Mouse (Mus musculus) forebrain, embryonic 15.5 days (tissue): ENCODE measurements at regions not wholly inside any gene's neighbourhood (a gene's known extent, or its start where the extent isn't known, plus 50 kb on each side); places are given as distances from the start of the nearest gene placed in this dataset.

ENCODE experiments used
- ATAC-seq: fragments of 200-750 bp; cut with Nextera tagmentation; replicated peaks from 2 replicates; pipeline ENCODE4 v1.8.0; 2017; ENCODE audit warnings: mild to moderate bottlenecking, moderate TSS enrichment, moderate library complexity
- H3K27ac ChIP-seq: fragments of 300-500 bp; sonication (generic); replicated peaks from 2 replicates; pipeline ENCODE4 v1.5.1; 2015; ENCODE audit warnings: mild to moderate bottlenecking, inconsistent platforms
- H3K27me3 ChIP-seq: fragments of 300-500 bp; sonication (generic); 2 replicates; pipeline ENCODE4 v1.6.1; 2015; ENCODE audit warnings: inconsistent platforms
- H3K36me3 ChIP-seq: fragments of 300-500 bp; sonication (generic); 2 replicates; pipeline ENCODE4 v1.6.1; 2015; ENCODE audit warnings: mild to moderate bottlenecking, inconsistent platforms
- H3K4me1 ChIP-seq: fragments of 300-500 bp; sonication (generic); 2 replicates; pipeline ENCODE4 v1.6.1; 2015; ENCODE audit warnings: inconsistent platforms
- H3K4me2 ChIP-seq: fragments of 300-500 bp; sonication (generic); replicated peaks from 2 replicates; pipeline ENCODE4 v1.6.1; 2015; ENCODE audit warnings: mild to moderate bottlenecking, inconsistent platforms
- H3K4me3 ChIP-seq: fragments of 300-500 bp; sonication (generic); 2 replicates; pipeline ENCODE4 v1.5.1; 2015; ENCODE audit warnings: mild to moderate bottlenecking, inconsistent platforms
- H3K9ac ChIP-seq: fragments of 300-500 bp; sonication (generic); replicated peaks from 2 replicates; pipeline ENCODE4 v1.6.1; 2015; ENCODE audit warnings: mild to moderate bottlenecking, inconsistent platforms
- H3K9me3 ChIP-seq: fragments of 300-500 bp; sonication (generic); 2 replicates; pipeline ENCODE4 v1.6.1; 2016; ENCODE audit warnings: inconsistent platforms
- WGBS: fragments of 180-500 bp; shearing (Covaris S2); methylation state at CpG from one replicate; pipeline ENCODE4 v1.1.7; 2015; ENCODE audit warnings: mixed read lengths; 5-methylcytosine and 5-hydroxymethylcytosine counted together

DNA sequence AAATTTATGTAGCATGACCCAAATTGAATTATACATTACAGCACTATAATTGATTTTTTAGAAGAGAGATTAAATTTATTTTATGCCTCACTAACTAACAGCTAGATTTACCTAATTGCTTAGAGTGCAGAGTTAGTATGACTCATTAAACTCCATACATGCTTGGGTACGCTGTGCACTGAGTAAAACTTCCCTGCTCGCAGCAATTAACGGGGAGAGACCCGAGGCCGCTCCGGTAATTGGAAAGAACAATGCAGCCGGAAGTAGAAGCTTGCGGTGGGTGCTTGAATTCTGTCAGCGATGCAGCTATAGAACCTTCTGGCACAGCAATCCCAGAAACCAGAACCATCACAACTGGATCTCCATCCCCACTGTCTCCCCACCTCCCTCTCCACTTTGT, 261.8 kb downstream of the Tle3 start:
- Histone ChIP-seq H3K4me1 (peaks cover 8% of the 10 kb centered on the region), H3K4me3 (no peak overlapping the region), H3K9me3 (no peaks in the 10 kb centered on the region), H3K36me3 (no peaks in the 10 kb centered on the region), H3K27ac (no peak overlapping the region), H3K27me3 (no peaks in the 10 kb centered on the region), H3K4me2 (no peak overlapping the region), H3K9ac (no peak overlapping the region)
- ATAC-seq, result no peak
- 14% methylated on average over 9 of the region's 9 CpGs for WGBS

- H3K9me3 ChIP-seq, result no peaks in the 10 kb centered on the region
- no peaks in the 10 kb centered on the region for H3K36me3 ChIP-seq
- H3K4me1 ChIP-seq, result peaks cover 8% of the 10 kb centered on the region
- no peak overlapping the region for H3K4me3 ChIP-seq
- no peak for ATAC-seq
- H3K27me3 ChIP-seq, result no peaks in the 10 kb centered on the region
- H3K27ac ChIP-seq, result no peak overlapping the region
- 90% methylated on average over 3 of the region's 3 CpGs for WGBS
- H3K4me2 ChIP-seq, result no peak overlapping the region
- no peak overlapping the region for H3K9ac ChIP-seq
Measured at GRCm38 (mm10) chr9:61632602-61633001, 260.4 kb downstream of the Tle3 start.

DNA sequence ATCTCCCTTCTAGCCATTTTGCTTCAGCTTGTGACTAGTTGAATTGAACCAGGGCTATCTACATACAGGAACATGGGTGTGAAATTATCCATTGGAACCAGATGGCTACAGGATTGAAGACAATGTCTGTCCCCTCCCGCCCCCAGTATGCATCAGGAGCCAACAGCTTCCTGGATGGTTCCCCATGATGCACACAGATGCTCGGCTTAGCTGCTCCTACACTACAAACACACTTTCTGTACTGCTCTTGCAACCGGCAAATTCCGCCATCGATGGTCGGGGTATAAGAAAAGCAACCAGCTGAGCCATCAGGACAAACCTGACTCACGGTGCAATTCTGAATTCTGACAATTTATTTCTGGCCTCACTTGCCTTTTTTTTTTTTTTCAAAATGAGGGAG, 258.9 kb downstream of the Tle3 start:
- ATAC-seq, result no peak
- H3K4me3 ChIP-seq, result no peak overlapping the region
- 75% methylated on average over 7 of the region's 7 CpGs for WGBS
- H3K27ac ChIP-seq, result no peak overlapping the region
- no peaks in the 10 kb centered on the region for H3K36me3 ChIP-seq
- no peak overlapping the region for H3K4me2 ChIP-seq
- no peaks in the 10 kb centered on the region for H3K9me3 ChIP-seq
- H3K9ac ChIP-seq, result no peak overlapping the region
- peaks cover 9% of the 10 kb centered on the region for H3K4me1 ChIP-seq
- H3K27me3 ChIP-seq, result no peaks in the 10 kb centered on the region

GRCm38 (mm10) chr9:61627801-61628574, 255.8 kb downstream of the Tle3 start:
- peaks cover 19% of the 10 kb centered on the region for H3K4me1 ChIP-seq
- H3K27ac ChIP-seq, result no peak overlapping the region
- H3K4me2 ChIP-seq, result no peak overlapping the region
- no peaks in the 10 kb centered on the region for H3K36me3 ChIP-seq
- H3K4me3 ChIP-seq, result no peak overlapping the region
- no peak for ATAC-seq
- H3K9ac ChIP-seq, result no peak overlapping the region
- H3K9me3 ChIP-seq, result no peaks in the 10 kb centered on the region
- 86% methylated on average over 6 of the region's 6 CpGs for WGBS
- no peaks in the 10 kb centered on the region for H3K27me3 ChIP-seq

DNA sequence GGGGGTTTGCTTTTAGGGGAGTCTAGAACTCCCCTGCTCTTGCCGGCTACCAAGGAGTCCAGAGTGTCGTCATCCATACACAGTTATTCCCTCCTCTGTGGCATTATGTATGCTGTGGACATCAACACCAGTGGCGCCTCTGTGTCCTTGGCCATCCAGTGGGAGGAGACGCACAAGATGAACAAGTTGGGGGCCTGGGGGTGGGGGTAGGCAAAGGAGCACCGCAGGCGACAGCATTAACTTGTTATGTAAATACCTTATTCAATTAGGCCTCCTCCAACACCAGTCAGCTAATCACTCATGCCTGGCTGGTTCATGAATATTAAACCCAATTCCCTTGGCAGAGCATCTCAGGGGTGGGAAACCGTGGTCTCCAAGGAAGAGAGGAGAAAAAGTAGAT, 250.8 kb downstream of the Tle3 start:
- ATAC-seq, result peak; percentile 80
- WGBS, result 8% methylated on average over 7 of the region's 7 CpGs
- H3K4me3 ChIP-seq, result no peak overlapping the region
- peaks cover 62% of the 10 kb centered on the region for H3K4me1 ChIP-seq
- no peaks in the 10 kb centered on the region for H3K9me3 ChIP-seq
- no peak overlapping the region for H3K4me2 ChIP-seq
- H3K9ac ChIP-seq, result no peak overlapping the region
- H3K36me3 ChIP-seq, result no peaks in the 10 kb centered on the region
- no peak overlapping the region for H3K27ac ChIP-seq
- no peaks in the 10 kb centered on the region for H3K27me3 ChIP-seq

GRCm38 (mm10) chr9:61621939-61622338, 249.8 kb downstream of the Tle3 start:
- Histone ChIP-seq H3K4me2 (no peak overlapping the region), H3K27me3 (no peaks in the 10 kb centered on the region), H3K9ac (no peak overlapping the region), H3K4me3 (no peak overlapping the region), H3K9me3 (no peaks in the 10 kb centered on the region), H3K27ac (no peak overlapping the region), H3K36me3 (no peaks in the 10 kb centered on the region), H3K4me1 (peaks cover 62% of the 10 kb centered on the region)
- ATAC-seq, result no peak
- WGBS, result 66% methylated on average over 5 of the region's 5 CpGs

- Histone ChIP-seq H3K27ac (no peak overlapping the region), H3K4me1 (peaks cover 59% of the 10 kb centered on the region), H3K9me3 (no peaks in the 10 kb centered on the region), H3K36me3 (no peaks in the 10 kb centered on the region), H3K4me2 (no peak overlapping the region), H3K27me3 (no peaks in the 10 kb centered on the region), H3K9ac (no peak overlapping the region), H3K4me3 (no peak overlapping the region)
- 68% methylated on average over 2 of the region's 2 CpGs for WGBS
- ATAC-seq, result no peak
Measured at GRCm38 (mm10) chr9:61620786-61621185, 248.6 kb downstream of the Tle3 start.

DNA sequence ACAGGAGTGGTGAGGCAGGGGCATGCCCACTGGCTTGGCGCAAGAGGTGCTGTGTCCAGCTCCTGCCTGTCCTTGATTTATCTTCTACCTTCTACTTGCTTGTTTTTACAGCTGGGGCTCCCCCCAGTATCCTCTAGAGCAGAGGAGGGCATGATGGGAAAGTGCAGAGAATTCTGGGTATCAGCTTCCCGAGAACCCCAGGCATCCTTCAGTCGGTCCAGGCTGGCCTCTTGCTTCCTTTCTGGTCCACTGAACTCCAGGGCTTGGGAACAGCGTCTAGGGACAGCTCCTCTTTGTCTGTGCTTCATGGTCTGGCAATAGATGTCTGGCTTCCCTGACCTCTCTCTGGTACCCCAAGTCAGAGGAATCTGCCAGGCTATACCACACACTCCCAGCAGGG, 247.9 kb downstream of the Tle3 start:
- H3K4me3 ChIP-seq, result no peak overlapping the region
- H3K4me2 ChIP-seq, result no peak overlapping the region
- H3K9me3 ChIP-seq, result no peaks in the 10 kb centered on the region
- WGBS, result 36% methylated on average over 4 of the region's 4 CpGs
- peaks cover 59% of the 10 kb centered on the region for H3K4me1 ChIP-seq
- H3K27ac ChIP-seq, result no peak overlapping the region
- H3K9ac ChIP-seq, result no peak overlapping the region
- ATAC-seq, result no peak
- no peaks in the 10 kb centered on the region for H3K36me3 ChIP-seq
- no peaks in the 10 kb centered on the region for H3K27me3 ChIP-seq

- 27% methylated on average over 12 of the region's 12 CpGs for WGBS
- H3K9ac ChIP-seq, result no peak overlapping the region
- H3K4me3 ChIP-seq, result no peak overlapping the region
- H3K4me1 ChIP-seq, result peaks cover 49% of the 10 kb centered on the region
- H3K27ac ChIP-seq, result 0 out of 2 replicates have a peak overlapping the region, but pooled peaks have one; percentile 14
- no peaks in the 10 kb centered on the region for H3K9me3 ChIP-seq
- H3K4me2 ChIP-seq, result no peak overlapping the region
- H3K36me3 ChIP-seq, result no peaks in the 10 kb centered on the region
- H3K27me3 ChIP-seq, result no peaks in the 10 kb centered on the region
- ATAC-seq, result no peak
Measured at GRCm38 (mm10) chr9:61618510-61619249, 246.5 kb downstream of the Tle3 start.

- peaks cover 43% of the 10 kb centered on the region for H3K4me1 ChIP-seq
Measured at GRCm38 (mm10) chr9:61617979-61618378, 245.8 kb downstream of the Tle3 start.

DNA sequence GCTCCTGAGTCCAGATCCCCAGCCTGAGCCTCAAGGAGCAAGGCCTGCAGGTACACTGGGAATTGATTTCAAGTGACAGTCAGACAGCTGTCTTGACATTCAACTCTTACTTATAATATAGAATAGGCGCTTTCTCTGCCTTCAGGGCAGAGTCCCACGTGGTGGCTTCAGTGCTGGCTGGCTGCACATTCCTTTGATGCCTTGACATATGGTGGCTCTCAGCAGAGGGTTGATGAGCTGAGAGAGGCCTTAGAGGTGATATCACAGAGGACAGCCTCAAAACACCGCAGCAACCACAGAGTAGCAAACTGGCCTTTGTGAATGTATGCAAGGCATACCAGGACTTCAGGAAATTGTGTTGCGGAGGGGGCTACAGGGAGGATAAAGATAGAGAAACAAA, 243.4 kb downstream of the Tle3 start:
- Histone ChIP-seq H3K4me3 (no peak overlapping the region), H3K9me3 (no peaks in the 10 kb centered on the region), H3K4me1 (peaks cover 20% of the 10 kb centered on the region), H3K27me3 (no peaks in the 10 kb centered on the region), H3K9ac (no peak overlapping the region), H3K4me2 (no peak overlapping the region), H3K36me3 (no peaks in the 10 kb centered on the region), H3K27ac (no peak overlapping the region)
- ATAC-seq, result no peak
- 67% methylated on average over 4 of the region's 4 CpGs for WGBS

More at GRCm38 (mm10) chr9:61617979-61618378, 245.8 kb downstream of the Tle3 start:
- Histone ChIP-seq H3K4me3 (no peak overlapping the region), H3K9me3 (no peaks in the 10 kb centered on the region), H3K27me3 (no peaks in the 10 kb centered on the region), H3K27ac (no peak overlapping the region), H3K9ac (no peak overlapping the region), H3K4me2 (no peak overlapping the region), H3K36me3 (no peaks in the 10 kb centered on the region)
- no peak for ATAC-seq
- 49% methylated on average over 8 of the region's 8 CpGs for WGBS

DNA sequence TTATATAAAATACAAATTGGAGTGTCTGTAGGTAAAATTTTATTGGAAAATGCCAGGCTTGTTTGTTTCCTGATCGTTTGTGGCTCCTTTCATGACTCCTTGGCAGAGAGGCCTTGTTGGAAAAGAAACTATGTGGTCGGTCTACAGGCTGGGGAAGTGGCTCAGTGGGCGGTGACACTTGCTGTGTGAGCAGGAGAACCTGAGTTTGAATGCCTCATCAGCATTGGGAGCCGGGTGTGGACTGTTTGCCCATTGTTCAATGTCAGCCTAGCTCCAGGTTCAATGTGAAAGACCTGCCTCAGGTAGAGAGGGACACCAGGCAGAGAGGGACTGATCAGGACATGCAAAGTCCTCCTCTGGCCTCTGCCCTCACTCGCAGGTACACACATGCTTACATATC, 235.4 kb downstream of the Tle3 start:
- H3K27me3 ChIP-seq, result no peaks in the 10 kb centered on the region
- ATAC-seq, result no peak
- peaks cover 9% of the 10 kb centered on the region for H3K4me1 ChIP-seq
- WGBS, result 80% methylated on average over 5 of the region's 5 CpGs
- no peak overlapping the region for H3K9ac ChIP-seq
- H3K27ac ChIP-seq, result no peak overlapping the region
- no peak overlapping the region for H3K4me2 ChIP-seq
- H3K4me3 ChIP-seq, result no peak overlapping the region
- no peaks in the 10 kb centered on the region for H3K36me3 ChIP-seq
- no peaks in the 10 kb centered on the region for H3K9me3 ChIP-seq
